Mouse (Mus musculus) kidney, adult 2 months (tissue): ENCODE measurements around the gene Sag. TPM values are rescaled to one million over a fixed set of nuclear protein-coding genes. Genes with fewer than 3 reads are reported as not detected.

Experiments used
- DNase-seq: peaks from one replicate; pipeline ENCODE4 v3.0.0; 2021
- H3K27ac ChIP-seq: fragments of 200-500 bp; 2 replicates; pipeline ENCODE4 v1.5.1; 2012; ENCODE audit warnings: low read depth, low read length, control low read depth, inconsistent platforms; ENCODE audit not compliant: insufficient read depth
- H3K27me3 ChIP-seq: fragments of 200-500 bp; replicated peaks from 2 replicates; pipeline ENCODE4 v1.6.1; 2012; ENCODE audit warnings: mild to moderate bottlenecking, moderate library complexity, low read length, inconsistent platforms; ENCODE audit not compliant: control insufficient read depth, insufficient read depth
- H3K36me3 ChIP-seq: fragments of 200-500 bp; 2 replicates; pipeline ENCODE4 v1.6.1; 2012; ENCODE audit warnings: mild to moderate bottlenecking, moderate library complexity, low read length, inconsistent platforms; ENCODE audit not compliant: control insufficient read depth, insufficient read depth
- H3K4me1 ChIP-seq: fragments of 200-500 bp; 2 replicates; pipeline ENCODE4 v1.6.1; 2011; ENCODE audit warnings: low read length; ENCODE audit not compliant: control insufficient read depth, insufficient read depth
- H3K4me3 ChIP-seq: fragments of 200-500 bp; 2 replicates; pipeline ENCODE4 v1.5.1; 2011; ENCODE audit warnings: mild to moderate bottlenecking, low read depth, low read length, control low read depth; ENCODE audit not compliant: insufficient read depth
- CTCF ChIP-seq: fragments of 200-500 bp; conservative IDR thresholded peaks from 2 replicates; pipeline ENCODE4 v1.5.1; 2011; ENCODE audit warnings: low read depth, mild to moderate bottlenecking, control low read depth, low read length, moderate library complexity, mixed read lengths; ENCODE audit not compliant: insufficient read depth, insufficient read length
- POLR2A ChIP-seq: fragments of 200-500 bp; IDR thresholded peaks from one replicate; pipeline ENCODE4 v1.6.1; 2011; ENCODE audit warnings: low read depth, low read length, control low read depth
- WGBS: fragments of 180-500 bp; shearing (Covaris S2); methylation state at CpG from one replicate; pipeline ENCODE4 v1.1.7; 2018; 5-methylcytosine and 5-hydroxymethylcytosine counted together
- polyA plus RNA-seq: library from polyadenylated mRNA; depleted of rRNA; stranded (reverse); fragments of >200 nt; gene quantifications from 2 replicates; pipeline ENCODE4 v1.2.3, GENCODE M21; 2012

The Sag gene
- polyA plus RNA-seq, 1 experiment, result 0.34 TPM

DNA sequence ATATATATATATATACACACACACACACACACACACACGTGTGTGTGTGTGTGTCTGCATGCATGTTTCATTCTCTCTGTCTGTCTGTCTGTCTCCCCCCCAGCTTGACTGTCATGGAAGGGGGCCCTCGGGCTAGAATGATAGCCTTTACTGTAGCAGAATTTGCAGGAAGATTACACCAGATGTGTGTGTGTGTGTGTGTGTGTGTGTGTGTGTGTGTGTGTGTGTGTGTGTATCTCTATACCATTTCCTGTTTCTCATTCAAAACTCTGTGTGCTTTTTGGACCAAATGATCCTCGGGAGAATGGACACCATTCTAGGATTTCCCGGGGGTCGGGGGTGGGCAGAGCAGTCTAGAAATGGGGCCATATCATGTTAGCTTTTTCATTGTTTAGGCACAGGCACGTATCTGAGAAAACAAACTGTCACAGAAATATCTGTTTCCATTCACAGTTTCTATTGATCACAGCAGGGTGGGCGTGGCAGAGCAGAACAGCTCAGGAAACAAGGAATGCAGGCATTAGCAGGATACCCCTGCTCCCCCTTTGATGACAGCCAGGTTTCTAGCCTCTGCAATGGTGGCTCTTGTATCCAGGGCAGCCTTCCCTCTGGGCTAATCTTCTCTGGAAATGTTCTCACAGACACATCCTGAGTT is 25.6 kb downstream of the Sag start:
- no peak overlapping the region for H3K27ac ChIP-seq
- H3K4me3 ChIP-seq, result no peak overlapping the region
- no peaks in the 10 kb centered on the region for H3K4me1 ChIP-seq
- no peaks in the 10 kb centered on the region for H3K36me3 ChIP-seq
- 70% methylated on average over 7 of the region's 7 CpGs for WGBS
- H3K27me3 ChIP-seq, result no peaks in the 10 kb centered on the region
- TF ChIP-seq POLR2A (no peak), CTCF (no peak)
- no peak for DNase-seq

DNA sequence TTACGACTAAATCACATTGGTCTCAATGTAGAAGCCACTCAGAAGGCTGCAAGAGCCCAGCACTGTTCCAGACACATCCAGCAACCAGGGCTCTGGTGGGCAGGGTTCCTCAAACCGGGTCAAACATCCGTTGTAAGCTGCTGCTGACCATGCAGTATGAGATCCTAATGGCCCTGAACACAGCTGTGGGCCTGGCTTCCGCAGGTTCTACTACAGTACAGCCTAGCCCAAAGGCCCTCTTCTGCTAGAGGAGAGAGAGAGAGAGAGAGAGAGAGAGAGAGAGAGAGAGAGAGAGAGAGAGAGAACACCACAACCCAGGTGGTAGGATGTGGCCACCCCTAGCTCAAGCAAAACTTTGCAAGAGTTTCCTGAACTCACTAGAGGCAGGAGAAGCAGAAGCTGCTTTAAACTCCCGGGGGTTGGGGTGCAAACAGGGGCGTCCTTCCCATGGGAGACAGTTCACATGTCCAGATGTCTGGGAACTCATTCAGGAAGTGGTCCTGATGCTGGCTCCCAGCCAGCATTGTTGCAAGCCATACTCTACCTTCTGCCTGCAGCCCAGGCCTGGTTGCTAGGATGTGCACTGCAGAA is 26.2 kb downstream of the Sag start:
- no peaks in the 10 kb centered on the region for H3K27me3 ChIP-seq
- 54% methylated on average over 6 of the region's 6 CpGs for WGBS
- H3K36me3 ChIP-seq, result no peaks in the 10 kb centered on the region
- TF ChIP-seq CTCF (no peak), POLR2A (no peak)
- DNase-seq, result peak; percentile 21
- H3K4me1 ChIP-seq, result no peaks in the 10 kb centered on the region
- no peak overlapping the region for H3K27ac ChIP-seq
- no peak overlapping the region for H3K4me3 ChIP-seq

- no peak overlapping the region for H3K27ac ChIP-seq
- H3K4me1 ChIP-seq, result no peaks in the 10 kb centered on the region
- no peaks in the 10 kb centered on the region for H3K27me3 ChIP-seq
- no peak for DNase-seq
- TF ChIP-seq POLR2A (no peak), CTCF (no peak)
- no peak overlapping the region for H3K4me3 ChIP-seq
- H3K36me3 ChIP-seq, result no peaks in the 10 kb centered on the region
- WGBS, result 75% methylated on average over 1 of the region's 1 CpGs
These were observed 33.0 kb downstream of the Sag start for GRCm38 (mm10) chr1:87836453-87836852.

GRCm38 (mm10) chr1:87837018-87837417 is 33.5 kb downstream of the Sag start:
- H3K27ac ChIP-seq, result no peak overlapping the region
- no peaks in the 10 kb centered on the region for H3K27me3 ChIP-seq
- WGBS, result 66% methylated on average over 5 of the region's 5 CpGs
- DNase-seq, result no peak
- no peak overlapping the region for H3K4me3 ChIP-seq
- H3K36me3 ChIP-seq, result no peaks in the 10 kb centered on the region
- H3K4me1 ChIP-seq, result no peaks in the 10 kb centered on the region
- no peak for TF ChIP-seq POLR2A
- TF ChIP-seq CTCF, result no peak

- H3K27me3 ChIP-seq, result no peaks in the 10 kb centered on the region
- no peaks in the 10 kb centered on the region for H3K4me1 ChIP-seq
- 35% methylated on average over 11 of the region's 11 CpGs for WGBS
- no peak for DNase-seq
- no peak overlapping the region for H3K4me3 ChIP-seq
- no peak overlapping the region for H3K27ac ChIP-seq
- TF ChIP-seq POLR2A, result no peak
- no peak for TF ChIP-seq CTCF
- H3K36me3 ChIP-seq, result no peaks in the 10 kb centered on the region
These were observed 37.1 kb downstream of the Sag start for GRCm38 (mm10) chr1:87840411-87841208.

DNA sequence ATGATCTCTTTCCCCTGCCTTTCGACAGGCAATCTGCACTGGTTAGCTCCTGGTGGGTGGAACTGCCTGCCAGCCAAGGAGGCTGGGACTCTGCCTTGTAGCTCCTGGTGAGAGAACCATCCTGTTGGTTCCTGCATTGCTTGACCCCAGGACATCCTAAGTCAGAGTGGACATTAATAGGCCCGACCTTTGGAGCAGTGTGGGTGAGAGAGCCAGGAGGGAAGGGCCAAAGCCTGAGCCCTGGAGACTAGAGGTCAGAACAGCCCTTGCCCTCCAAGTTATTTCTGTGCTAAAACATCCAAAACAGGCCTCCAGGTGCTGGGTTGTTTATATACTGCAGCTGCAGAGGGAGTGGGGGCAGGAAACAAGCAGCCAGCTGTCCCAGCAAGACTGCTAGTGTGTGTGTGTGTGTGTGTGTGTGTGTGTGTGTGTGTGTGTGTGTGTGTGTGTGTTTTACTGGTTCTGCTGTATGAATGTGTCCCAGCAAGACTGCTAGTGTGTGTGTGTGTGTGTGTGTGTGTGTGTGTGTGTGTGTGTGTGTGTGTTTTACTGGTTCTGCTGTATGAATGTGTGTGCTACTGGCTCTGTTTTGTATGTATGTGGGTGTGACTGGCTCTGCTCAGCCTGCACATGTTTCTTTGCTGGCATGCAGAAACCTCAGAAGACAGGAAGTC is 43.5 kb downstream of the Sag start:
- H3K4me1 ChIP-seq, result peaks cover 3% of the 10 kb centered on the region; the same call in 1 of the 2 replicates
- no peak overlapping the region for H3K4me3 ChIP-seq
- no peak for TF ChIP-seq CTCF
- no peak for TF ChIP-seq POLR2A
- no peaks in the 10 kb centered on the region for H3K27me3 ChIP-seq
- no peaks in the 10 kb centered on the region for H3K36me3 ChIP-seq
- H3K27ac ChIP-seq, result no peak overlapping the region; the same call in 1 of the 2 replicates
- WGBS, result 12% methylated on average over 2 of the region's 2 CpGs
- peak; percentile 90 for DNase-seq

- Histone ChIP-seq H3K36me3 (no peaks in the 10 kb centered on the region), H3K27ac (no peak overlapping the region; the same call in 1 of the 2 replicates), H3K4me3 (no peak overlapping the region), H3K4me1 (peaks cover 5% of the 10 kb centered on the region; the same call in 1 of the 2 replicates), H3K27me3 (no peaks in the 10 kb centered on the region)
- WGBS, result 29% methylated on average over 4 of the region's 4 CpGs
- no peak for DNase-seq
- TF ChIP-seq CTCF, result no peak
These were observed 44.1 kb downstream of the Sag start for GRCm38 (mm10) chr1:87847475-87848168.
